Mouse (Mus musculus): Measurements from ENCODE around the gene Ssbp4. TPM values are rescaled to one million over a fixed set of nuclear protein-coding genes. Genes with fewer than 3 reads are reported as not detected.

The Ssbp4 gene
- polyA plus RNA-seq, 1 experiment from 2014 or later = 83.7 TPM

DNA sequence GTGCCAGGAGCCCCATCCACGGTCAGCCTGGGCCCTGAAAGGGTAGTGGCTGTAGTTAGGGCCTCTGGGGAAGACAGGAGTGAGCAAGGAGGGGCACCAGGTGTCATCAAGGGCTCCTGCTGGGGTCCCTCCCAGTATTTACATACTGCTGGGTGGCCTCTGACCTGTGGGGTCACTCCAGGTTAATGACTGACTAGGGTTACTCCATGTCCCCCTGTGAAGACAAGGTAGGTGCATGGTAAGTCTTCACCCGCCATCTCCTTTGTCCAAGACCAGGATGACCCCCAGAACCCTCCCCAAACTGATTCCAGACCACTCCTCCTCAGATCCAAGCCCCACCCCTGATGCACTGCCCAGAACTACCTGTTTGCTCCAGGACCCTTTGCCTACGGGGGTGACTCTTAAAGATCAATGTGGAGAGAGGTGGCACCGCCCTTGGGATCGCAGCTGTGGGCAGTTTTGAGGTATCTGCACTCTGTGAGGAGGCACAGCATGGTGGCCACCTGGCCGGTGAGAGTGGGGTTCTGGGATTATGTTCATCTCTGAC lies 23.7 kb upstream of the Ssbp4 start, which contains the start of gene Gdf15:
Gene Gdf15, minus strand, starts transcription at position 111 of the 547 bp plus-strand sequence.
- H3K27ac ChIP-seq (replicated peaks in 1 of 2; ENCODE audit: control insufficient read depth in 1 of 2, insufficient read depth in 1 of 2, low read depth in 2 of 2, low read length in 2 of 2) = peak within 1 kb of the TSS in 1 of 2 experiments; percentile 12; a peak in 1 of 4 replicates
- no peak for ATAC-seq (ENCODE audit: insufficient number of reproducible peaks, insufficient read depth, low FRiP score, low read depth)
- H3K4me2 ChIP-seq (ENCODE audit: low read length) = peak within 1 kb of the TSS; percentile 69
- peak within 1 kb of the TSS; percentile 12 to 21; a peak in 2 of 4 replicates for H3K4me3 ChIP-seq (ENCODE audit: control insufficient read depth in 1 of 2, insufficient read depth in 1 of 2, low read depth in 1 of 2, low read length in 2 of 2)
- no peaks in the 10 kb centered on the region for H3K9me3 ChIP-seq (ENCODE audit: control insufficient read depth, low read length)
- WGBS = 90% methylated on average over 6 of the region's 6 CpGs
- H3K36me3 ChIP-seq (ENCODE audit: control insufficient read depth, insufficient read depth, low read length) = no peaks in the 10 kb centered on the region
- H3K27me3 ChIP-seq (ENCODE audit: control insufficient read depth, insufficient read depth, low read length) = no peaks in the 10 kb centered on the region
- H3K4me1 ChIP-seq (ENCODE audit: control insufficient read depth in 2 of 2, insufficient read depth in 2 of 2, low read length in 2 of 2) = peaks cover 36 to 48% of the 10 kb centered on the region in 2 experiments
- peak within 1 kb of the TSS; percentile 66 for H3K9ac ChIP-seq (ENCODE audit: low read length)

DNA sequence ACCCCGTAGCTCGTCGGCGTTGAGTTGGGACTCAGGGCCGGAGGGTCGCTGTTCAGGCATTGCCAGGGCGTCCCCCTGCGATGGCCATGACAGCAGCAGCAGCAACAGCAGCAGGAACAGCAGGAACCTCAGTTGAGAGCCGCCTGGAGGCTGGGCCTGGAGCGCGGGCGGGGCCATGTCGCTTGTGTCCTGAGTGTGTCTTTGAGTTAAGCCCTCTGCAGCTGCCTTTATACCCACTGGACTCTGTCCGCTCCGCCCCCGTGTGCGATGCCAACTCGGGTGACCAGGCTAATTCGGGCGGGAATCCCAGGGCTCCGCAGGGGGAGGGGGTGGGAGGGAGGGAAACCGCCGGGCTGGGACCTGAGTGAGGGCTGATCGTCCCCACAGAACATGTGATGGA lies 22.8 kb upstream of the Ssbp4 start:
- no peaks in the 10 kb centered on the region for H3K36me3 ChIP-seq (ENCODE audit: control insufficient read depth, insufficient read depth, low read length)
- peak overlapping the region; percentile 69 for H3K4me2 ChIP-seq (ENCODE audit: low read length)
- peaks cover 34 to 48% of the 10 kb centered on the region in 2 experiments for H3K4me1 ChIP-seq (ENCODE audit: control insufficient read depth in 2 of 2, insufficient read depth in 2 of 2, low read length in 2 of 2)
- no peaks in the 10 kb centered on the region for H3K9me3 ChIP-seq (ENCODE audit: control insufficient read depth, low read length)
- H3K9ac ChIP-seq (ENCODE audit: low read length) = peak overlapping the region; percentile 66; the same call in 1 of the 2 replicates
- H3K27ac ChIP-seq (replicated peaks in 1 of 2; ENCODE audit: control insufficient read depth in 1 of 2, insufficient read depth in 1 of 2, low read depth in 2 of 2, low read length in 2 of 2) = peak overlapping the region in 1 of 2 experiments; percentile 12; a peak in 1 of 4 replicates
- ATAC-seq (ENCODE audit: insufficient number of reproducible peaks, insufficient read depth, low FRiP score, low read depth) = no peak
- 16% methylated on average over 24 of the region's 24 CpGs for WGBS
- peak overlapping the region; percentile 12 to 21; a peak in 2 of 4 replicates for H3K4me3 ChIP-seq (ENCODE audit: control insufficient read depth in 1 of 2, insufficient read depth in 1 of 2, low read depth in 1 of 2, low read length in 2 of 2)
- H3K27me3 ChIP-seq (ENCODE audit: control insufficient read depth, insufficient read depth, low read length) = no peaks in the 10 kb centered on the region

DNA sequence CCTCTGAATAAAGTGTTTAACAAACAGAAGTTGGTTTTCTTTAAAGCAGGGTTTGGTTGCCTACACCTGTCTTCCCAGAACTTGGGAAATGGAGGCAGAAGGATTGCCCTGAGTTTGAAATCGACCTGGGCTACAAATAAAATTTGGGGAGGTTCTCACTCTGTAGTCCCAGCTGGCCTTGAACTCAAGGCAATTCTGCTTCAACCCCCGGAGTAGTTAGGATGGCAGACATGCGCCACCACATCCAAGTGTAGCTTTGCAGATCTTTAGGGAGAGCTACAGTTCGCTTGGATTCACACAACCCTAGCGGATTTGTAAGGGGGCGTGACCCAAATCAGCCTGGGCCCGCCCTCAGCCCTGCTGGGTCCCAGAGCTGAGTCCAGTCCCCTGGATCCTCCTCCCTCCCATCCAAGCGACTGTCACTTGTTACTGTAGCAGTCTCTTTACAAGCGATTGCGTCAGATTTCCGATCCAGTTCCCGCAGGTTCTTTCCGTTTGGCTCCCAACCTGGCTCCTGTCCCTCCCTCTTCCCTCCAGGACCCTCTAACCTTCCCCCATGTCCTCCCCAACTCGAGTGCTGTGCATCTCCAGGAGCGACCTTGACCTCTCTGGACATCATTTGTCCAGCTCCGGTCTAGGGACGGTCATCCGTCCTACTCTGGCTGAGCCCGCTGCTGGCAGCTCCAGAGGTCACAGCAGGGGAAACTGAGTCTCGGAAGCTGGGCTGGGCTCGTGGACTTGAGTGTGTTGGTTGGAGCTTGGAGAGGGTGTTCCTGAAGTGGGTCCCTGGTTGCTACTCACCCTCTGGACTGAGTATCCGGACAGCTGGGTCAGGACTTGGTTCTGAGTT lies 22.1 kb upstream of the Ssbp4 start:
- no peaks in the 10 kb centered on the region for H3K27me3 ChIP-seq (ENCODE audit: control insufficient read depth, insufficient read depth, low read length)
- H3K9ac ChIP-seq (ENCODE audit: low read length) = peak overlapping the region; percentile 66
- H3K36me3 ChIP-seq (ENCODE audit: control insufficient read depth, insufficient read depth, low read length) = no peaks in the 10 kb centered on the region
- H3K4me2 ChIP-seq (ENCODE audit: low read length) = peak overlapping the region; percentile 69
- no peaks in the 10 kb centered on the region for H3K9me3 ChIP-seq (ENCODE audit: control insufficient read depth, low read length)
- peaks cover 34 to 48% of the 10 kb centered on the region in 2 experiments for H3K4me1 ChIP-seq (ENCODE audit: control insufficient read depth in 2 of 2, insufficient read depth in 2 of 2, low read length in 2 of 2)
- H3K4me3 ChIP-seq (ENCODE audit: control insufficient read depth in 1 of 2, insufficient read depth in 1 of 2, low read depth in 1 of 2, low read length in 2 of 2) = peak overlapping the region; percentile 12 to 21; a peak in 3 of 4 replicates
- peak; percentile 29; the same call in 1 of the 2 replicates for ATAC-seq (ENCODE audit: insufficient number of reproducible peaks, insufficient read depth, low FRiP score, low read depth)
- peak overlapping the region; percentile 37 to 69; a peak in 1 of 4 replicates for H3K27ac ChIP-seq (replicated peaks in 1 of 2; ENCODE audit: control insufficient read depth in 1 of 2, insufficient read depth in 1 of 2, low read depth in 2 of 2, low read length in 2 of 2)
- WGBS = 11% methylated on average over 22 of the region's 22 CpGs

DNA sequence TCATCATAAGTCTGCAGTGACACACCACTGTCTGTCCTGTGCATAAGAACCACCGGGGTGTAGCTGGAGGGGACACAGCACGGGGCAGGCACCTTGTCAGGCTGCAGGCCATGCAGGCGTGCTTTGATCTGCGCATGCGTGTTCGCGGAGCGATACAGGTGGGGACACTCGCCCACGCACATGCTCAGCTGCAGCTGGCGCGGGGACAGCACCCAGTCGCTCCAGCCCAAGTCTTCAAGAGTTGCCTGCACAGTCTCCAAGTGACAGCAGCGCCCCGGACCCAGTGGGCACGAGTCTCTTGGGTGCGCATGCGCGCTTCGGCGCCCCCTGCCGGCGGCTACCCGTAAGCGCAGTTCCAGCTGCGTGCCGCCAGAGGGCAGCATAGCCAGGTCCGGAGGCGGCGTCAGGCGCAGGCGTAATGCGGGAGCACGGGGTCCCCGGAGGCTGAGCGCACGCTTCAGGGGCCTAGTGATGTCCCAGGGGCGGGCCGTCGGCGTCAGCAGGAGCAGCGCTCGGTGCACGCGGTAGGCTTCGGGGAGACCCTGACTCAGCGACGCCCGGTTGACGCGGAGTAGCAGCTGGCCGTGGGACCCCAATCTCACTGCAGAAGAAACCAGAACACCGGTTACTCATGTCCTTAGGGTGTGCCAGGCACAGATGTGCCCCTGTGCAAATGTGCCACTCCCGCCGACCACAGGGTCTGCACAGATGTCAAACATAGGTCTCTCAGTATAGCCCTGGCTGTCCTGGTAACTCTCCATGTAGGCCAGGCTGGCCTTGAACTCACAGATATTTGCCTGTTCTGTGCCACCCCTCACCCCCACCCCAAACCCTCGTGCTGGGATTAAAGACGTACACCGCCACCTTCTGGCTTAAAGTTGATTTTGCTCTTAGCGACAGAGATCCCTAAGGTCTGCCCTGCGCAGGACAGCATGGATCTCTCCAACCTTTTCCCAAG lies 21.2 kb upstream of the Ssbp4 start:
- Histone ChIP-seq H3K36me3 (ENCODE audit: control insufficient read depth, insufficient read depth, low read length) (no peaks in the 10 kb centered on the region), H3K27ac (replicated peaks in 1 of 2; ENCODE audit: control insufficient read depth in 1 of 2, insufficient read depth in 1 of 2, low read depth in 2 of 2, low read length in 2 of 2) (peak overlapping the region; percentile 50 to 75), H3K4me2 (ENCODE audit: low read length) (peak overlapping the region; percentile 69), H3K27me3 (ENCODE audit: control insufficient read depth, insufficient read depth, low read length) (no peaks in the 10 kb centered on the region), H3K4me3 (ENCODE audit: control insufficient read depth in 1 of 2, insufficient read depth in 1 of 2, low read depth in 1 of 2, low read length in 2 of 2) (peak overlapping the region; percentile 34 to 45), H3K9ac (ENCODE audit: low read length) (peak overlapping the region; percentile 66), H3K9me3 (ENCODE audit: control insufficient read depth, low read length) (no peaks in the 10 kb centered on the region), H3K4me1 (ENCODE audit: control insufficient read depth in 2 of 2, insufficient read depth in 2 of 2, low read length in 2 of 2) (peaks cover 34 to 46% of the 10 kb centered on the region in 2 experiments)
- ATAC-seq (ENCODE audit: insufficient number of reproducible peaks, insufficient read depth, low FRiP score, low read depth) = peak; percentile 86
- WGBS = 2% methylated on average over 60 of the region's 60 CpGs

DNA sequence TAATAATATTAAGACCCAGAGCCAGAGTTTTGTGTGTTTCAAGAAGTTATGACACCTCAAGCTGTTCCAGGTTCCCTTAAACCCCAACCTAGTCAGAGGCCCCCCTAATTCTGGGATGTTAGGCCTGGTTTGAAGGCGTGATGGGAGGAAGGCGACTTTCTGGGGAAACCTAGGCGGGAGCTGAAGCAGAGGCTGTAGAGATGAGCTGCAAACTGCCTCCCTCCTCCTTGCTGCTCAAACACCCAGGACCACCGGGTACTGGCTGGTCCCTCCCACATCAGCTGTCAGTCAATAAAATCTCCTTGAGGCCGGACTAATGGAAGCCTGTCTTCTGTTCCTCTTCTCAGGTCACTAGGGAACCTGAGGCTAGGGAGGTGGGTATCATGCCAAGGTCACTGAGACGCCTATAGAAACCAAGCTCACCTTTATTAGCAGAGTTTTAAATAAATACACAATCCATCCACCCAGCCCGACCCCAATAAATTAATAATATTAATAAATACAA lies 20.4 kb upstream of the Ssbp4 start:
- peak overlapping the region; percentile 66 for H3K9ac ChIP-seq (ENCODE audit: low read length)
- 59% methylated on average over 7 of the region's 7 CpGs for WGBS
- ATAC-seq (ENCODE audit: insufficient number of reproducible peaks, insufficient read depth, low FRiP score, low read depth) = no peak

DNA sequence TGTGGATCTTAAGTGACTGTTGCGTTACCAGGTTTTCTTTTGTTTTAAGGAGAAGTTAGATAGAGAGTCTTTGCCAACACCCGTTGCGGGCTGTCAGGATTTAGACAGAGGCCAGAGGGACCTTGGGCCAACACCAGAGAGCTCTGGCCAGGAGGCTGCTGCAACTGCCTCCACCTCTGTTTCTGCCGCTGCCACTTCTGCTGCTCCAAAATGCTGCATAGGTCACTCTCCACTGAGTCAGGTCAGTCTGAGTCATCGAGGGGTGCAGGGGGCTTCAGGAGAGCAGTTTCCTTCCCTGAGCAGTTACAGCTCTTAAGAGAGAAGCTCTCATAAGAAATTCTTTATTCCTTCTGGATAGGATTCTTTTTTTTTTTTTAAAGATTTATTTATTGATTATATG lies 18.4 kb upstream of the Ssbp4 start:
- Histone ChIP-seq H3K9ac (ENCODE audit: low read length) (no peak overlapping the region), H3K4me3 (ENCODE audit: control insufficient read depth in 1 of 2, insufficient read depth in 1 of 2, low read depth in 1 of 2, low read length in 2 of 2) (no peak overlapping the region), H3K4me2 (ENCODE audit: low read length) (no peak overlapping the region), H3K36me3 (ENCODE audit: control insufficient read depth, insufficient read depth, low read length) (no peaks in the 10 kb centered on the region), H3K27me3 (ENCODE audit: control insufficient read depth, insufficient read depth, low read length) (no peaks in the 10 kb centered on the region), H3K27ac (replicated peaks in 1 of 2; ENCODE audit: control insufficient read depth in 1 of 2, insufficient read depth in 1 of 2, low read depth in 2 of 2, low read length in 2 of 2) (no peak overlapping the region), H3K4me1 (ENCODE audit: control insufficient read depth in 2 of 2, insufficient read depth in 2 of 2, low read length in 2 of 2) (peaks cover 20 to 29% of the 10 kb centered on the region in 2 experiments), H3K9me3 (ENCODE audit: control insufficient read depth, low read length) (no peaks in the 10 kb centered on the region)
- ATAC-seq (ENCODE audit: insufficient number of reproducible peaks, insufficient read depth, low FRiP score, low read depth) = no peak
- WGBS = 83% methylated on average over 5 of the region's 5 CpGs

More for the DNA sequence above, 20.4 kb upstream of the Ssbp4 start:
- peak overlapping the region in 1 of 2 experiments; percentile 75; a peak in 2 of 4 replicates for H3K27ac ChIP-seq (replicated peaks in 1 of 2; ENCODE audit: control insufficient read depth in 1 of 2, insufficient read depth in 1 of 2, low read depth in 2 of 2, low read length in 2 of 2)
- H3K4me2 ChIP-seq (ENCODE audit: low read length) = peak overlapping the region; percentile 69
- no peaks in the 10 kb centered on the region for H3K27me3 ChIP-seq (ENCODE audit: control insufficient read depth, insufficient read depth, low read length)
- no peaks in the 10 kb centered on the region for H3K9me3 ChIP-seq (ENCODE audit: control insufficient read depth, low read length)
- peak overlapping the region in 1 of 2 experiments; percentile 34; a peak in 2 of 4 replicates for H3K4me3 ChIP-seq (ENCODE audit: control insufficient read depth in 1 of 2, insufficient read depth in 1 of 2, low read depth in 1 of 2, low read length in 2 of 2)
- peaks cover 28 to 39% of the 10 kb centered on the region in 2 experiments for H3K4me1 ChIP-seq (ENCODE audit: control insufficient read depth in 2 of 2, insufficient read depth in 2 of 2, low read length in 2 of 2)
- H3K36me3 ChIP-seq (ENCODE audit: control insufficient read depth, insufficient read depth, low read length) = no peaks in the 10 kb centered on the region

Data from heart, embryonic 14.5 days (tissue).